Mouse (Mus musculus) MEL (cell line): ENCODE results near the gene Ddx1. TPM values are rescaled to one million over a fixed set of nuclear protein-coding genes. Genes with fewer than 3 reads are reported as not detected.

ENCODE experiments used
- DNase-seq: peaks from one replicate; pipeline ENCODE4 v3.0.0; 2011; ENCODE audit warnings: low read depth, low spot score
- H3K27ac ChIP-seq: 2 replicates; pipeline ENCODE4 v1.5.1; 2012; ENCODE audit warnings: low read depth, mild to moderate bottlenecking, control low read depth, low read length, moderate library complexity; ENCODE audit not compliant: control insufficient read depth
- H3K27me3 ChIP-seq, 2 experiments: fragments of 150-350 bp in 1 of 2; sonication (generic) in 1 of 2; 2 replicates each; pipeline ENCODE4 v1.6.1; 2012; ENCODE audit warnings: low read length in 2 of 2, mild to moderate bottlenecking in 2 of 2, improper control_type of control experiment in 1 of 2, moderate library complexity in 1 of 2; ENCODE audit not compliant: insufficient read depth in 2 of 2, control insufficient read depth in 1 of 2
- H3K36me3 ChIP-seq, 2 experiments: 2 replicates each; pipeline ENCODE4 v1.6.1; 2012 to 2014; ENCODE audit warnings: low read length in 2 of 2, improper control_type of control experiment in 1 of 2, inconsistent platforms in 1 of 2, mild to moderate bottlenecking in 1 of 2; ENCODE audit not compliant: insufficient read depth in 2 of 2, control insufficient read depth in 1 of 2
- H3K4me1 ChIP-seq, 2 experiments: fragments of 150-350 bp in 1 of 2; sonication (generic) in 1 of 2; 2 replicates each; pipeline ENCODE4 v1.6.1; 2012; ENCODE audit warnings: low read length in 2 of 2, improper control_type of control experiment in 1 of 2, mild to moderate bottlenecking in 1 of 2; ENCODE audit not compliant: insufficient read depth in 2 of 2, control insufficient read depth in 1 of 2
- H3K4me3 ChIP-seq, 2 experiments: fragments of 150-350 bp in 1 of 2; sonication (generic) in 1 of 2; 2 replicates each; pipeline ENCODE4 v1.5.1; 2012; ENCODE audit warnings: low read depth in 2 of 2, low read length in 2 of 2, mild to moderate bottlenecking in 2 of 2, moderate library complexity in 2 of 2, control low read depth in 1 of 2, improper control_type of control experiment in 1 of 2; ENCODE audit not compliant: control insufficient read depth in 1 of 2, insufficient read depth in 1 of 2
- H3K79me2 ChIP-seq: 2 replicates; pipeline ENCODE4 v1.6.1; 2012; ENCODE audit warnings: mild to moderate bottlenecking, low read length, moderate library complexity; ENCODE audit not compliant: control insufficient read depth, poor library complexity, insufficient read depth
- H3K9ac ChIP-seq: 2 replicates; pipeline ENCODE4 v1.6.1; 2012; ENCODE audit warnings: low read depth, mild to moderate bottlenecking, control low read depth, low read length, moderate library complexity; ENCODE audit not compliant: control insufficient read depth, poor library complexity, severe bottlenecking
- H3K9me3 ChIP-seq: fragments of 150-350 bp; sonication (generic); replicated peaks from 2 replicates; pipeline ENCODE4 v1.6.1; 2012; ENCODE audit warnings: mild to moderate bottlenecking, low read length, improper control_type of control experiment, moderate library complexity; ENCODE audit not compliant: insufficient read depth
- BHLHE40 ChIP-seq: IDR thresholded peaks from 2 replicates; pipeline ENCODE4 v1.6.1; 2012; ENCODE audit warnings: low read depth, mild to moderate bottlenecking, inconsistent platforms, low read length, improper control_type of control experiment, borderline replicate concordance
- CTCF ChIP-seq, 3 experiments: IDR thresholded peaks in 2 of 3; conservative IDR thresholded peaks in 1 of 3; 2 replicates each; pipeline ENCODE4 v1.5.1; 2011 to 2012; ENCODE audit warnings: low read length in 3 of 3, low read depth in 2 of 3, mild to moderate bottlenecking in 2 of 3, improper control_type of control experiment in 1 of 3, inconsistent platforms in 1 of 3, mixed read lengths in 1 of 3, moderate library complexity in 1 of 3; ENCODE audit not compliant: control insufficient read depth in 1 of 3, insufficient read depth in 1 of 3, poor library complexity in 1 of 3, severe bottlenecking in 1 of 3
- EP300 ChIP-seq, 2 experiments: IDR thresholded peaks; 2 replicates each; pipeline ENCODE4 v1.6.1; 2011; ENCODE audit warnings: improper control_type of control experiment in 2 of 2, low read length in 2 of 2, low read depth in 1 of 2, mild to moderate bottlenecking in 1 of 2
- GABPA ChIP-seq: IDR thresholded peaks from 2 replicates; pipeline ENCODE4 v1.6.1; 2012; ENCODE audit warnings: low read depth, mild to moderate bottlenecking, inconsistent platforms, low read length, improper control_type of control experiment, moderate library complexity
- HCFC1 ChIP-seq: IDR thresholded peaks from 2 replicates; pipeline ENCODE4 v1.6.1; 2012; ENCODE audit warnings: low read depth, mild to moderate bottlenecking, inconsistent platforms, low read length, improper control_type of control experiment, moderate library complexity
- MAZ ChIP-seq: IDR thresholded peaks from 2 replicates; pipeline ENCODE4 v1.6.1; 2012; ENCODE audit warnings: low read depth, mild to moderate bottlenecking, inconsistent platforms, low read length, improper control_type of control experiment
- MEF2A ChIP-seq: IDR thresholded peaks from 2 replicates; pipeline ENCODE4 v1.6.1; 2014; ENCODE audit warnings: low read depth, mild to moderate bottlenecking, inconsistent platforms, low read length, improper control_type of control experiment; ENCODE audit not compliant: poor library complexity, insufficient replicate concordance, severe bottlenecking; ENCODE audit errors: extremely low read depth
- MYC ChIP-seq: IDR thresholded peaks from 2 replicates; pipeline ENCODE4 v1.6.1; 2011; ENCODE audit warnings: low read depth, mild to moderate bottlenecking, low read length, improper control_type of control experiment, moderate library complexity
- NRF1 ChIP-seq: IDR thresholded peaks from 2 replicates; pipeline ENCODE4 v1.6.1; 2014; ENCODE audit warnings: low read depth, mild to moderate bottlenecking, inconsistent platforms, low read length, improper control_type of control experiment, moderate library complexity; ENCODE audit not compliant: poor library complexity, insufficient read depth, severe bottlenecking
- POLR2A ChIP-seq, 2 experiments: IDR thresholded peaks; 2 replicates each; pipeline ENCODE4 v1.6.1; 2011 to 2012; ENCODE audit warnings: low read length in 2 of 2, mild to moderate bottlenecking in 2 of 2, control low read depth in 1 of 2, improper control_type of control experiment in 1 of 2, low read depth in 1 of 2, moderate library complexity in 1 of 2; ENCODE audit not compliant: control insufficient read depth in 1 of 2, insufficient read depth in 1 of 2, poor library complexity in 1 of 2
- POLR2AphosphoS2 ChIP-seq: IDR thresholded peaks from 2 replicates; pipeline ENCODE4 v1.6.1; 2011; ENCODE audit warnings: low read length, improper control_type of control experiment
- RAD21 ChIP-seq: IDR thresholded peaks from 2 replicates; pipeline ENCODE4 v1.6.1; 2011; ENCODE audit warnings: mild to moderate bottlenecking, low read depth, low read length, improper control_type of control experiment
- RCOR1 ChIP-seq: IDR thresholded peaks from 2 replicates; pipeline ENCODE4 v1.6.1; 2012; ENCODE audit warnings: low read depth, mild to moderate bottlenecking, inconsistent platforms, low read length, improper control_type of control experiment
- SIN3A ChIP-seq: IDR thresholded peaks from 2 replicates; pipeline ENCODE4 v1.6.1; 2012; ENCODE audit warnings: low read length, improper control_type of control experiment, inconsistent platforms
- TCF12 ChIP-seq: IDR thresholded peaks from 2 replicates; pipeline ENCODE4 v1.6.1; 2014; ENCODE audit warnings: low read depth, mild to moderate bottlenecking, inconsistent platforms, low read length, improper control_type of control experiment, moderate library complexity
- USF1 ChIP-seq: IDR thresholded peaks from 2 replicates; pipeline ENCODE4 v1.6.1; 2014; ENCODE audit warnings: low read depth, mild to moderate bottlenecking, inconsistent platforms, low read length, improper control_type of control experiment, moderate library complexity
- ZMIZ1 ChIP-seq: IDR thresholded peaks from 2 replicates; pipeline ENCODE4 v1.6.1; 2012; ENCODE audit warnings: low read depth, mild to moderate bottlenecking, inconsistent platforms, low read length, improper control_type of control experiment, moderate library complexity
- polyA plus RNA-seq, 2 experiments: library from polyadenylated mRNA; stranded (reverse) in 1 of 2; unstranded in 1 of 2; fragments of >175 nt in 1 of 2; fragments of >200 nt in 1 of 2; gene quantifications; 2 replicates each; pipeline versions ENCODE4 v1.2.1 to v1.2.4; 2012; ENCODE audit warnings: low replicate concordance in 2 of 2, low read depth in 1 of 2; ENCODE audit not compliant: insufficient read length in 2 of 2, insufficient read depth in 1 of 2, missing spikeins in 1 of 2
- total RNA-seq: library from RNA; depleted of rRNA; stranded (reverse); fragments of 300-350 nt; gene quantifications from 2 replicates; pipeline ENCODE4 v1.2.3, GENCODE M21; 2012

The Ddx1 gene
- total and polyA plus RNA-seq, 3 experiments: 75.4 to 1,375 (median 134) TPM

GRCm38 (mm10) chr12:13268826-13269449 lies 19.9 kb upstream of the Ddx1 start, which contains the start of gene Nbas (continued):
- no peak for TF ChIP-seq BHLHE40
- peak; percentile 50; the same call in 1 of the 2 replicates for TF ChIP-seq TCF12

- peaks cover 3 to 9% of the 10 kb centered on the region in 2 experiments; a peak in 3 of 4 replicates for H3K4me1 ChIP-seq
- H3K36me3 ChIP-seq: peaks cover 2 to 8% of the 10 kb centered on the region in 2 experiments; a peak in 2 of 4 replicates
- peaks cover 13% of the 10 kb centered on the region for H3K79me2 ChIP-seq
- H3K27me3 ChIP-seq: no peaks in the 10 kb centered on the region
- peak overlapping the region; percentile 95 for H3K9ac ChIP-seq
- H3K9me3 ChIP-seq: no peaks in the 10 kb centered on the region
- H3K4me3 ChIP-seq: peak overlapping the region; percentile 73 to 94
- no peak for DNase-seq
- TF ChIP-seq EP300 (IDR thresholded peaks at IDR 0.05; ENCODE audit: low read depth in 1 of 2, low read length in 2 of 2): 0 out of 4 replicates have a peak, but pooled peaks of 1 of the 2 experiments have one; percentile 23
- TF ChIP-seq HCFC1: no peak
- no peak for TF ChIP-seq ZMIZ1
- TF ChIP-seq RCOR1: no peak
- no peak for TF ChIP-seq POLR2A (IDR thresholded peaks at IDR 0.05; ENCODE audit: control insufficient read depth in 1 of 2, insufficient read depth in 1 of 2, low read depth in 1 of 2, low read length in 2 of 2, poor library complexity in 1 of 2)
- no peak for TF ChIP-seq CTCF (IDR thresholded peaks at IDR 0.05 in 2 of 3, conservative IDR thresholded peaks at IDR 0.05 in 1 of 3; ENCODE audit: control insufficient read depth in 1 of 3, insufficient read depth in 1 of 3, low read depth in 2 of 3, low read length in 3 of 3, poor library complexity in 1 of 3, severe bottlenecking in 1 of 3)
- H3K27ac ChIP-seq: peak overlapping the region; percentile 51
These were observed 19.4 kb upstream of the Ddx1 start for GRCm38 (mm10) chr12:13268412-13268811.

GRCm38 (mm10) chr12:13255701-13256100 lies 6.7 kb upstream of the Ddx1 start:
- Histone ChIP-seq H3K79me2 (no peaks in the 10 kb centered on the region), H3K27me3 (peaks cover 6 to 10% of the 10 kb centered on the region in 2 experiments), H3K36me3 (no peaks in the 10 kb centered on the region), H3K27ac (no peak overlapping the region), H3K4me3 (no peak overlapping the region), H3K9me3 (no peaks in the 10 kb centered on the region)
- no peak for DNase-seq
- TF ChIP-seq RCOR1 (no peak), HCFC1 (no peak), GABPA (no peak), USF1 (no peak), SIN3A (no peak), POLR2A (IDR thresholded peaks at IDR 0.05; ENCODE audit: control insufficient read depth in 1 of 2, insufficient read depth in 1 of 2, low read depth in 1 of 2, low read length in 2 of 2, poor library complexity in 1 of 2) (no peak), MEF2A (no peak), MAZ (no peak), MYC (no peak), POLR2AphosphoS2 (no peak), NRF1 (no peak), RAD21 (no peak)
- TF ChIP-seq, all 39 proteins: peak for 0
- H3K4me1 ChIP-seq: 0 out of 4 replicates have a peak, but pooled peaks cover 0 to 2% of the 10 kb centered on the region in 2 experiments
- H3K9ac ChIP-seq: no peak overlapping the region
